Mouse (Mus musculus) cerebellum, adult (tissue): ENCODE measurements around the gene Adgrg3.
A peak's percentile ranks its signal among the peaks of the same experiment; 100 is the strongest.

Experiments used
- ATAC-seq: cut with Nextera tagmentation; 2 replicates; pipeline ENCODE4 v1.9.2; 2017; ENCODE audit warnings: mild to moderate bottlenecking, moderate library complexity, mixed read lengths; ENCODE audit not compliant: insufficient number of reproducible peaks, low FRiP score, low TSS enrichment

The Adgrg3 gene

GRCm38 (mm10) chr8:94992534-94992933, 25.0 kb upstream of the Adgrg3 start:
- no peak for ATAC-seq

DNA sequence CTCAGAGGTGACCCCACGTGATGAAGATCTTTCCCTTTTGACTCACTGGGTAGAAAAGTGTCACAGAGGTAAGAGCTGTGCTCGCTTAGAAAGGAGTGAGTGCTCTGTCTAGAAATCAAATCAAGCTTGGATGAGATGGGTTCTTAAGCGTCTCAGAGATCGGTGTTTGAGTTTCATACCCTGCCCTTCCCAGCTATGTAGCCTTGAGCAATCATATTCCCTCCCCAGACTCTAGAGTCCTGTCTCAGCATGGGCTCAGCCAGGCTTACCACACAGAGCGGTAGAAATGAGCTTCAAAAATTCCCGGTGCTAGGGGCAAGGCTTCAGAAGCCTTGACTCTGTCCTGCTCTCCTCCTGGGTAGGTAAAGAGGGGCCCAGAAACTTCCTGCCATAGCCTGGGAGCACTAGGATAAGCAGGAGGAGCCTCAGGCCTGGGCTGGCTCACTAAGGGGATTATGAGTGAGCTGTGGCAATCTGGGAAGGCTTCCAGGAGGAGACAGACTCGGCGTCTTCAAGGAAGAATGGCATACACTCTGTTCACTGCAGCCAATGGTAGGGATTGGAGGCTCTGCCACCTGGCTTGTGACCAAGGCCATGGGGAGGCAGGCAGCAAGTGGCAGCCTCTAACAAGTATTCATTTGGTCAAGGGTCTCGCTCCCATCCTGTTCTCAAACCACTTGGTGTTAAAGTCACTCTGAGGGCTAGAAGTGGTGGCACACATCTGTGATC, 24.3 kb upstream of the Adgrg3 start:
- ATAC-seq = no peak

DNA sequence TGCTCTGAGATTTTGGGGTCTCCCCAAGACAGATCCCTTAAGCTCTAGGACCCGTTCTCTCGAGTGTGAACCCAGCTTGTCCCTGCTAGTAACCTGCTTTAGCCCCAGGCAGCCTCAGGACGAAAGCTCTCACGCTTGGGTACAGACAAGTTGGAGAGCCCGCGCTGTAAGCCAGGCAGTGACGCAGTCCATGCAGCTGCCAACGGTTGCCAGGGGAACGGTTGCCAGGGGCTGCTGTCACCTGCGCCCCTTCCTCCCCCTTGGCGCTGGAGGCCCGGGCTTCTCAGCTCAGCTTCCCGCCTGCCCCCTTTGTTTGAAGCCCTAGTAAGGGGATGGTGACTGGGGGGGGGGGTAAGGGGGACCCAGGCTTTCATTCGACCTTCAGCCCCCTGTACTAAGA, 23.5 kb upstream of the Adgrg3 start:
- no peak for ATAC-seq

GRCm38 (mm10) chr8:94994510-94994909, 23.0 kb upstream of the Adgrg3 start:
- ATAC-seq = no peak

GRCm38 (mm10) chr8:94995336-94995893, 22.1 kb upstream of the Adgrg3 start:
- ATAC-seq = no peak

DNA sequence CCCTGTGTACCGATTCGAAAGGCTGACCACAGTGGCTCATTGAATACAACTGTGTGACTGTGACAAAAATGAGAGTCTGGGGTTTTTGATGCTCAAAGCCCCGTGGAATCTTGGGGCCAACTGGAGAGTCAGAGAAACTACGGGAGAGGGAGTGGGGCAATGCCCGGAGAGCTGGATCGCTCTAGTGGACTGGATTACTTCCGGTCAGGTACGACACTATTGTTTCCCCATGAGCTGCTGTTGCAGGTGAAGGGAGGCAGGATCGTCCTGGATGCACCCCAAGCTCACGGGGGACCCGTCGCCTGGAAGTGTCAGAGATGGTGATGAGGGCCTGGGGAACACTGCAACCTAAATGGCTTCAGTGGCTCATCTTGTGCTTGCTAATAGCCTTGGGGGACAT, 21.5 kb upstream of the Adgrg3 start:
- ATAC-seq = no peak

DNA sequence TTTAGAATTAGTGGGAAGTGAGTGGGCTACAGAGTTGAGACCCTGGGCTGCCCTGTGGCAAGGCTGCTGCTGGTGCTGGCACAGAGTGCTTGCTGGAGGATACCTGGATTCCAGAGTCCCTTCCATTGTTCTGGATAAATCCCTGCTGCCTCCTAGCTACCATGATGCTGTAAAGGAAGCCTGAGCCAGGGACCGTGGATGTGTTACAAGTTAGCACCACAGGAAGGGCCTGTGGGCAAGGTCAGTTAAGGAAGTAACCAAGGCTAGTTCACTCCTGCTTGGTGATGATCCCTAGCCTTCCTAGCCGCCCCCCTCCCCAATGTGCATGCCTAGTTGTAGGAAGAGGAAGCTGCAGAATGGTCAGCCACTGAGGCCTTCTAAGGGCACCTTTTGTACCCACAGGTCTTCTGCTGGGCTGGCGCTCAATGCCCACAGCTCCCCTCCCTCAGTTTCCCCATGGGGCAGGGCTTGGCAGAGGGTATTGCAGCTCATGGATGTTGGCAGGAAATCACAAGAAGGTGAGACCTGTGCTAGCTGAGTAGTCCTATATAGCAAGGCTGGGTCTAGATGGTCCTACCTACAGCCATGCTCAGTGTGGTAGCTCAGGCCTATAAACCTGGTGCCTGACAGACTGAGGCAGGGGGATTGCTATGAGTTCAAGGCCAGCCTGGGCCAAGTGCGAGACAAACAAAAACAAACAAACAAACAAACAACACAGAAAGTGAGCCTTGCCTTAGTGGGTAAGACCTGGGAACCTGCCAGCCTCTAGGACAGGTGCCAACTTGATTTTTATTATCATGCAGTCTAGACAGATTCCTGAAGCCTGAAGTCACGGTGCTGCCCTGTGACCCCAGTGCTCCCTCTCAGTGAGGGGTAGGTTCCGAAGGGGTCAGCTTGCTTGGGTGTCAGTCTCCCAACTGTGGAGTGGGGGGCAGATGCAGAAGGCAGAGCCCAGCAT, 20.3 kb upstream of the Adgrg3 start:
- ATAC-seq = no peak

DNA sequence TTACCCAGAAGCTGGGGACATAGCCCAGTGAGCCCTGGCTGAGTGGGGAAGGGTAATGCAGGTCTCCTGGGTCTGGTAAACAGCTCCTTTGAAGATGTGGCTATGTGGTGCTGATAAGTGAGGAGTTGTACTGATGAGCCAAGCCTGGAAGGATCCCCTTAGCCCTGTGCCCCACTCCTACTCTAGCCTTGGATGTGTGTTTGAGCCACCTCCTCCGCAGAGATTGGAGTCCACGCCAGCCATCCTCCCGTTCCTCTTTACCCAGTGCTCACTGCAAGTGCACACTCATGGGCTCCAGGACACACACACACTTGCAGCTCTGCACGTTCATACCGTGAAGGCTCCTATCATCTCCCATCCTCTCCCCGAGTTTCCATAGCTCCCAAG, 19.6 kb upstream of the Adgrg3 start:
- ATAC-seq = no peak

DNA sequence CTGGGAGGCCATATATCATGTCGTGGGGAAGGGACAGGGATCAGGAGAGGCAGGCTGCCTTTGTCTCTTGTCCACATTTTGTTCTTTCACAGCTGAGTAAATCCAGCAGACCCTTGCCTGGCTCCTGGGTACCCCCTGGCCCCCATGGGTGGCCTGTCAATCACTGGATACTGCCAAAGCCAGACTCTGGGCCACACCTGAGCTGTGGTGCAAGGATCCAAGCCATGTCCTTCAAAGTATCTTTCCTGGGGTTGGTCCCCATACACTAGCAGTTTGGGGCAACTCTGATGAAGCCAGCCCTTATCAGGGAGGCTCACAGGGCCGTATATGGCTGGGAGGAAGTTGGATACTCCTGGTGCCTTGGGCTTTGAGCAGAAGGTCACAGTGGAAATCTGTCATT, 19.1 kb upstream of the Adgrg3 start:
- ATAC-seq = no peak

- no peak for ATAC-seq
Measured at GRCm38 (mm10) chr8:94999004-94999403, 18.5 kb upstream of the Adgrg3 start.

DNA sequence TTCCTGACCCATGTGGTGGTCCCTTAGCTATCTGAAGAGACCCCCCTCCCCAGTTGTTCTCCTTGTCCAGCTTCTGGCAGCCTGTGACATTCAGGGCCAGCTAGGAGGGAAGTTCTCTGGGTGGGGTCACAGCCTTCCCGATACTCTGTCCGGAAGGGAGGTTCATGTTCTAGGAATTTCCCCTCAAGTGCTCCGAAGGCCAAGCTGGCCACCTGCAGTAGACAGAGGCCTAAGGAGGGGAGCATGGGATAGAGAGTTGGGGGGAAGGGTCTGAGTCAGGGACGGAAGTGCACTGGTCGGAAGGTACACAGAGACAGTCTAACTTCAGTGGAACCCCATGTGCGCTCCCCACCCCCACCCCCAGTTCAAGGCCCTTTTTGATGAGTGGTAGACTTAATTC, 17.5 kb upstream of the Adgrg3 start:
- ATAC-seq = no peak

- ATAC-seq = no peak
Measured at GRCm38 (mm10) chr8:95000684-95001083, 16.8 kb upstream of the Adgrg3 start.

GRCm38 (mm10) chr8:95001165-95001564, 16.3 kb upstream of the Adgrg3 start:
- ATAC-seq = no peak

- peak; percentile 54 for ATAC-seq
Measured at GRCm38 (mm10) chr8:95001655-95002054, 15.8 kb upstream of the Adgrg3 start.

DNA sequence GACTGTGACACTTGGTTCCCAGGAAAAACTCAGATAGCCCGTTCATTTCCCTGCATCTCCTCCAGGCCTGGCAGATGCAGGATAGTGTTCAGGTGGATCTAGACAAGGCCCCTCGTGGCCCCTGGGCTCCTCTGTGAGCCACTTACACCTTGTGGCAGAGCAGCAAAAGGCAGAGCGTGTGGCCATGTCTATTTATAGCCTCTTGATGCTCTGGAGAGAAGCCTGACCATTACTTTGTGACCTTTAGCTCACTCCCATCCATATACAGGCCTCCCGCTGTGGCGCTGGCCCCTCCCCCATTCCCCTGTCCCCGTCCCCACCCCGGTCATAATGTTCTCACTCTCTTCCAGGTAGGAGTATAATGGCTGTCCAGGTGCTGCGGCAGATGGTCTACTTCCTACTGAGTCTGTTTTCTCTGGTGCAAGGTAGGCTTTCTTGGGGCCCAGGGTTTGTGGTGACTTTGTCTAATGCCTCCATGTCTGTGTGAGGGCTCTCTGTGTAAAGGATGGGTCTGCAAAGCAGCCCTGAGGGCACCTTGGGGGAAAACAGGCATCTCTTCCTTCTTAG, 15.3 kb upstream of the Adgrg3 start:
- peak; percentile 18; the same call in 1 of the 2 replicates for ATAC-seq

DNA sequence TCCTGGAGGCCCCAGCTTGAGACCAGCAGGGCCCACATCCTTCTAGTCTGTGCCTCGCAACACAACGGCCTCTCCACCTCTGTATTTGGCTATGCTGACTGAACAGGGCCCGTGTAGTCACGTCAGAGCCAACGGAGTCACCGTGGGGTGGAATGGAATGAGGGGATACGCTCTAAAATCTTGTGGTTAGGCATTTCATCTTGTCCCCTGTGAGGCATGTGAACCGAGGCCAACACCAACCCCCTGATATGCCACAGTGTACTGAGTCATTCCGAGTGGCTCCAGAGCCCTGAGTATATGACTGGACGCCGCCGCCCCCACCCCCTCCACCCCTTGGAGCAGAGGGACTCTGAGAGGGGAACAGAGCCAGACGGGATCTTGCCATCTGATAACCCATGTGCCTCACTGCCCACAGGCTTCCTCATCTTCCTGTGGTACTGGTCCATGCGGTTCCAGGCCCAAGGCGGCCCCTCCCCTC, 5.0 kb upstream of the Adgrg3 start:
- ATAC-seq = no peak

DNA sequence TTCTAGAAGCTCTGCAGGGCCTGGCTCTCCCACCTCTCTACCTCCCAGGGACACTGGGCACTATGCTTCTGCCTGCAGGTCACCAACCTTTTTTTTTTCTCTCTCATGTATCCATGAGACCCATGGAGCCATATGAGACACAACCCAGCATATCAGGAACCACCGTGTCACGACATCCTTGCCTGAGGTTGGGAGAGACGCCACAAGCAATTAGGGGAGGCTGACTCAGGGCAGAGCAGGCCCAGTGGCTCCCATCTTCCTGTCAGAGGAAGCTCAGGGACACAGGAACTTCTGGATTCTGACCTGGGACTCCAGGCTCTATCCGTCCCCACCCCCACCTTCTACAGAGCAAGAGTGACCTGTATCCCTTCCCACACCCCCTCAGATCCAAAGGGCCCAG, 1.6 kb upstream of the Adgrg3 start:
- ATAC-seq = no peak

DNA sequence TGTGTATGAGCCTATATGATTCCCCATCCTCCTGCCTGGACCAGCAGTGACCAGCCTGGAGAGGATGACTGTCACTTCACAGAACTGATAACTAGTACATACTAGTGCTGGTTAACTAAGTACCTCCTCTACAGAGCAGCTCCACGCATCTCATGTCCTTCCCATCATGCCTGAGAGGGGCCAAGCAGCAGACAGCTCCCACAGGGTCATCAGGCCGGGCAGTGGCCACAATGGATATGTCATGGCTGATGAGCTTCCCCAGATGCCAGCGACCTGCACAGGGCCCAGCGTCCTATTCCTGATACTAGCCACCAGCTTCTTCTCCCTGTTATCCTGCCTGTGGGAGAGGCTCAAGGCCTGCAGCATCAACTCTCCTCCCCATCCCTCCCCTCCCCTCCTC, 808 bp upstream of the Adgrg3 start:
- ATAC-seq = no peak

DNA sequence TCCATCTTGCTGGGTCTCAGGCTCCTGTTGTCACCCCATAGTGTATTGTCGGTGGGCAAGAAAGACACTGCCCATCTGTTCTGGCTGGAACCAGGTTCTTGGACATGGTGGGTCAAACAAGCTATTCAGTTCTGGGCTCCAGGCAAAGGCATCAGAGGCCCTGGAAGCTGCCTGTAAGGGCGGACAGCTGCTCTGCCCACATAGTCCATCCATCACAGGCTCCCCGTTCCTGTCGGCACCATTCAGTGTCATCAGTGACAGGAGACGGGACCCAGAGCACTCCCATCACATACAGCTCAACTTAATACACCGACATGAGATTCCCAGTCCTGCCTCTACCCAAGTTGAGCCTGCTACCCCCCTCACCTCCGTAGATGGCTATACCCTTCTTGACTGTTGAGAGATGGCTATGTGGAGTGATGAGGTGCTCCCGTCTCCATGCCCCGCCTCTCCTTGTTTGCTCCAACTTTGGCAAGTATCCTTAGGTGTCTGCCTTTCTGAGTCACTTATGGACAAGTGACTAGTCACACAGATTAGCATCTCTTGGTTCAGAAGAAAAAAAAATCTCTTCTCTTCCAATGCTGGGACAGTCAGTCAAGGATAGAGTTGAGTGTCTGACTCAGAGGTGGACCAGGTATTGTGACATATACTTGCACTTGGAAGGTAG, 610 bp downstream of the Adgrg3 start:
- ATAC-seq = no peak

GRCm38 (mm10) chr8:95020293-95020777, 2.8 kb downstream of the Adgrg3 start:
- no peak for ATAC-seq
